Mouse (Mus musculus): ENCODE data around the gene Fam174b. TPM values are rescaled to one million over a fixed set of nuclear protein-coding genes. Genes with fewer than 3 reads are reported as not detected.

Fam174b gene
- polyA plus RNA-seq, 1 experiment from 2014 or later, result 26.6 TPM

DNA sequence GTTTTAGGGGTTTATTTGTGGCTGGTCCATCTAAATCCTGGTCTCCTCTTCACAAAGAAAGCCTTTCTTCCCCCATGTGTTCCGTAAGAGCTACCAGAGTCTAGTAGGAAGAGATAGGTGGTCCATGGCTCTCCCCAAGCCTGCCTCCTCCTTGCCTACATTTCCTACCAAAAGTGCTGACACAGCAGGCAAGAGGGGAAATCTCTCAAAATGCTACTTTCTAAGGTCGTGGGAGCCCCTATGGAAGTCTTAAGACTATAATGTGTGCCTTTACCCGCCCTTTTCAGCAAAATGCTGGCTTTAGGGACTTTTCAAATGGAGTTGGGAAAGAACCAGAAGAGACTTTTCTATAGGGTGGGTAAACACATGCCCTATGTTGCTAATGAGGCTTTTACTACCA, 37.7 kb downstream of the Fam174b start:
- Histone ChIP-seq H3K9me3 (no peaks in the 10 kb centered on the region), H3K9ac (replicated peaks) (no peak overlapping the region), H3K27ac (no peak overlapping the region), H3K4me1 (replicated peaks) (0 out of 2 replicates have a peak, but pooled peaks cover under 1% of the 10 kb centered on the region), H3K36me3 (peaks cover 2% of the 10 kb centered on the region; the same call in 1 of the 2 replicates), H3K27me3 (no peaks in the 10 kb centered on the region), H3K4me3 (replicated peaks) (no peak overlapping the region), H3K4me2 (no peak overlapping the region)
- WGBS, result 75% methylated on average over 3 of the region's 3 CpGs
- no peak for ATAC-seq (ENCODE audit: insufficient number of reproducible peaks, insufficient read depth, low FRiP score, low TSS enrichment, low read depth)

GRCm38 (mm10) chr7:73784736-73785428, 44.8 kb downstream of the Fam174b start:
- no peak for ATAC-seq (ENCODE audit: insufficient number of reproducible peaks, insufficient read depth, low FRiP score, low TSS enrichment, low read depth)
- H3K4me3 ChIP-seq (replicated peaks), result no peak overlapping the region
- H3K9me3 ChIP-seq, result no peaks in the 10 kb centered on the region
- H3K36me3 ChIP-seq, result no peaks in the 10 kb centered on the region
- no peak overlapping the region for H3K27ac ChIP-seq
- H3K9ac ChIP-seq (replicated peaks), result no peak overlapping the region
- no peaks in the 10 kb centered on the region for H3K4me1 ChIP-seq (replicated peaks)
- no peak overlapping the region for H3K4me2 ChIP-seq
- H3K27me3 ChIP-seq, result no peaks in the 10 kb centered on the region
- 78% methylated on average over 4 of the region's 4 CpGs for WGBS

DNA sequence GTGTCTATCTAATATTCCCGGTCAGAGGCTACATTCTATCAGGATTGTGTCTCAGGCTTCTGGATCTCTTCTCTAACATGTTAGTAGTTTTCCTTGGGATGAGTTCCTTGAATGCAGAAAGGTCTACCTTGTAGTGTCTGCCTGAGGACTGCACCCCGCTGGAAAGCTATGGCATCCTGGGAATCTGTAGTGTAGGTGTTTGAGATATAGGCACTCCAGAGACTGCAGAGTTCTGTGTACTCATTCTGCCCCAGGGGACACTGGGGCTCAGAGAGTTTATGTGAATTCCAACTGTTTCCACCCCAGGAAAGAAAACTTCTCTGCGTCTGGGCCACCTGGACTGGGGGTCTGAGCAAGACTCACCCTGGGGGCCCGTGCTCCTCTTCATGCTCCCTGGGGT, 45.7 kb downstream of the Fam174b start:
- Histone ChIP-seq H3K9ac (replicated peaks) (no peak overlapping the region), H3K4me2 (no peak overlapping the region), H3K27me3 (no peaks in the 10 kb centered on the region), H3K27ac (no peak overlapping the region), H3K4me1 (replicated peaks) (no peaks in the 10 kb centered on the region), H3K9me3 (no peaks in the 10 kb centered on the region), H3K36me3 (no peaks in the 10 kb centered on the region), H3K4me3 (replicated peaks) (no peak overlapping the region)
- WGBS, result 80% methylated on average over 4 of the region's 4 CpGs
- ATAC-seq (ENCODE audit: insufficient number of reproducible peaks, insufficient read depth, low FRiP score, low TSS enrichment, low read depth), result no peak

GRCm38 (mm10) chr7:73787513-73787912, 47.4 kb downstream of the Fam174b start:
- 88% methylated on average over 8 of the region's 8 CpGs for WGBS
- H3K9ac ChIP-seq (replicated peaks), result no peak overlapping the region

GRCm38 (mm10) chr7:73791096-73791495, 51.0 kb downstream of the Fam174b start:
- Histone ChIP-seq H3K4me1 (replicated peaks) (no peaks in the 10 kb centered on the region), H3K4me2 (no peak overlapping the region), H3K27ac (no peak overlapping the region), H3K9ac (replicated peaks) (no peak overlapping the region), H3K9me3 (no peaks in the 10 kb centered on the region), H3K36me3 (no peaks in the 10 kb centered on the region), H3K27me3 (0 out of 2 replicates have a peak, but pooled peaks cover 4% of the 10 kb centered on the region), H3K4me3 (replicated peaks) (no peak overlapping the region)
- WGBS, result 72% methylated on average over 8 of the region's 8 CpGs
- no peak for ATAC-seq (ENCODE audit: insufficient number of reproducible peaks, insufficient read depth, low FRiP score, low TSS enrichment, low read depth)

More at GRCm38 (mm10) chr7:73787513-73787912, 47.4 kb downstream of the Fam174b start:
- H3K27ac ChIP-seq, result no peak overlapping the region
- no peaks in the 10 kb centered on the region for H3K4me1 ChIP-seq (replicated peaks)
- ATAC-seq (ENCODE audit: insufficient number of reproducible peaks, insufficient read depth, low FRiP score, low TSS enrichment, low read depth), result no peak
- no peak overlapping the region for H3K4me2 ChIP-seq
- no peaks in the 10 kb centered on the region for H3K9me3 ChIP-seq
- no peaks in the 10 kb centered on the region for H3K36me3 ChIP-seq
- H3K4me3 ChIP-seq (replicated peaks), result no peak overlapping the region
- H3K27me3 ChIP-seq, result no peaks in the 10 kb centered on the region

GRCm38 (mm10) chr7:73792155-73792554, 52.1 kb downstream of the Fam174b start:
- Histone ChIP-seq H3K4me1 (replicated peaks) (no peaks in the 10 kb centered on the region), H3K4me2 (no peak overlapping the region), H3K4me3 (replicated peaks) (no peak overlapping the region), H3K9ac (replicated peaks) (no peak overlapping the region), H3K27ac (no peak overlapping the region), H3K27me3 (0 out of 2 replicates have a peak, but pooled peaks cover 4% of the 10 kb centered on the region), H3K36me3 (no peaks in the 10 kb centered on the region), H3K9me3 (no peaks in the 10 kb centered on the region)
- ATAC-seq (ENCODE audit: insufficient number of reproducible peaks, insufficient read depth, low FRiP score, low TSS enrichment, low read depth), result no peak
- WGBS, result 67% methylated on average over 4 of the region's 4 CpGs

- no peak for ATAC-seq (ENCODE audit: insufficient number of reproducible peaks, insufficient read depth, low FRiP score, low TSS enrichment, low read depth)
- no peak overlapping the region for H3K4me3 ChIP-seq (replicated peaks)
- H3K27ac ChIP-seq, result no peak overlapping the region
- H3K9ac ChIP-seq (replicated peaks), result no peak overlapping the region
- WGBS, result 84% methylated on average over 3 of the region's 3 CpGs
- no peaks in the 10 kb centered on the region for H3K9me3 ChIP-seq
- 0 out of 2 replicates have a peak, but pooled peaks cover 4% of the 10 kb centered on the region for H3K27me3 ChIP-seq
- H3K4me1 ChIP-seq (replicated peaks), result no peaks in the 10 kb centered on the region
- H3K36me3 ChIP-seq, result no peaks in the 10 kb centered on the region
- no peak overlapping the region for H3K4me2 ChIP-seq
Measured at GRCm38 (mm10) chr7:73792641-73793040, 52.5 kb downstream of the Fam174b start.

- Histone ChIP-seq H3K27ac (no peak overlapping the region), H3K27me3 (no peaks in the 10 kb centered on the region), H3K36me3 (no peaks in the 10 kb centered on the region), H3K4me3 (replicated peaks) (no peak overlapping the region), H3K9me3 (no peaks in the 10 kb centered on the region), H3K4me1 (replicated peaks) (peaks cover 7% of the 10 kb centered on the region; the same call in 1 of the 2 replicates), H3K9ac (replicated peaks) (no peak overlapping the region), H3K4me2 (no peak overlapping the region)
- no peak for ATAC-seq (ENCODE audit: insufficient number of reproducible peaks, insufficient read depth, low FRiP score, low TSS enrichment, low read depth)
- 65% methylated on average over 2 of the region's 2 CpGs for WGBS
Measured at GRCm38 (mm10) chr7:73809261-73809660, 69.2 kb downstream of the Fam174b start.

- no peak overlapping the region for H3K9ac ChIP-seq (replicated peaks)
- H3K27me3 ChIP-seq, result no peaks in the 10 kb centered on the region
- WGBS, result 75% methylated on average over 7 of the region's 7 CpGs
- ATAC-seq (ENCODE audit: insufficient number of reproducible peaks, insufficient read depth, low FRiP score, low TSS enrichment, low read depth), result no peak
- H3K27ac ChIP-seq, result no peak overlapping the region
- no peak overlapping the region for H3K4me2 ChIP-seq
- no peak overlapping the region for H3K4me3 ChIP-seq (replicated peaks)
- no peaks in the 10 kb centered on the region for H3K36me3 ChIP-seq
- H3K4me1 ChIP-seq (replicated peaks), result peaks cover 7% of the 10 kb centered on the region; the same call in 1 of the 2 replicates
- H3K9me3 ChIP-seq, result no peaks in the 10 kb centered on the region
Measured at GRCm38 (mm10) chr7:73811439-73811838, 71.3 kb downstream of the Fam174b start.

DNA sequence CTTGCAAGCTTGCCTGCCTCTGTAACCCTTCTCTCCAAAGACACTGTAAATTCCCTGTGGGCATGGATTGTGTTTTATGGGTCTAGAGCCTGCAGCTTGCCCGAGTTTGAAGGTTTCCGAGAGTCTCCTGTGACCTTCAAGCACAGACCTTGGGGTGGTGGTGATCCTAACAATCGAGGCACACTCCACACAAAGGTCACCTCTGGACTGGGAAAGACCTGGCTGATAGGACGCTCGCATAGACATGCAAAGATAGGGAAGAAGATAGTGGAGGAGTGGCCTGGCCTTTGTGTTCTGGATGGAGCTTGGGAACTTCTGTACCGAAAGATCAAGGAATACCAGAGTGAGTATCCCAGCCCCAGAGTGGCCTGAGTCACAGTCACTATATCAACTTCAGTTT, 72.1 kb downstream of the Fam174b start:
- Histone ChIP-seq H3K27ac (no peak overlapping the region), H3K9me3 (no peaks in the 10 kb centered on the region), H3K4me1 (replicated peaks) (peaks cover 7% of the 10 kb centered on the region; the same call in 1 of the 2 replicates), H3K9ac (replicated peaks) (no peak overlapping the region), H3K4me3 (replicated peaks) (no peak overlapping the region), H3K36me3 (no peaks in the 10 kb centered on the region), H3K4me2 (no peak overlapping the region), H3K27me3 (no peaks in the 10 kb centered on the region)
- 76% methylated on average over 6 of the region's 6 CpGs for WGBS
- no peak for ATAC-seq (ENCODE audit: insufficient number of reproducible peaks, insufficient read depth, low FRiP score, low TSS enrichment, low read depth)

DNA sequence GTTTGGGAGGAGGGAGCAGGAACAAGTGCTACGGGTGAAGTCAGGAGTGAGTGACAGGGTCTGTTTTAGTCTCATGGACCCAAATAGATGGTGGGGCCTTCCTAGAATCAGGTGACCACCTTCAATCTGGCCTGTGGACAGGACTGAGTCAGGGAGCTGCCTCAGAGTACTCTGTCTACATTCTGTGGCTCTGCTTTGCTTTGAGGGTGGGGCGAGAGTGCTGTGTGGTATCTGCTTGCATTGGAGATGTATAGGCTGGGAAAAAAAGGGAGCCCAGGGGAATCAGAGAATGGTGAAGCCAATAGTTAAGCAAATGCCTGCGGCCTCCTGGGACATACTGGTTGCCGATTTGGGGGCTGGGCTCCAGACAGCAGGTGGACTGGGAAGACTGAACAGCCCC, 73.8 kb downstream of the Fam174b start:
- WGBS, result 82% methylated on average over 4 of the region's 4 CpGs
- Histone ChIP-seq H3K4me2 (no peak overlapping the region), H3K4me3 (replicated peaks) (no peak overlapping the region), H3K27me3 (no peaks in the 10 kb centered on the region), H3K9ac (replicated peaks) (no peak overlapping the region), H3K4me1 (replicated peaks) (peaks cover 7% of the 10 kb centered on the region; the same call in 1 of the 2 replicates), H3K27ac (no peak overlapping the region), H3K36me3 (no peaks in the 10 kb centered on the region), H3K9me3 (no peaks in the 10 kb centered on the region)
- ATAC-seq (ENCODE audit: insufficient number of reproducible peaks, insufficient read depth, low FRiP score, low TSS enrichment, low read depth), result no peak

DNA sequence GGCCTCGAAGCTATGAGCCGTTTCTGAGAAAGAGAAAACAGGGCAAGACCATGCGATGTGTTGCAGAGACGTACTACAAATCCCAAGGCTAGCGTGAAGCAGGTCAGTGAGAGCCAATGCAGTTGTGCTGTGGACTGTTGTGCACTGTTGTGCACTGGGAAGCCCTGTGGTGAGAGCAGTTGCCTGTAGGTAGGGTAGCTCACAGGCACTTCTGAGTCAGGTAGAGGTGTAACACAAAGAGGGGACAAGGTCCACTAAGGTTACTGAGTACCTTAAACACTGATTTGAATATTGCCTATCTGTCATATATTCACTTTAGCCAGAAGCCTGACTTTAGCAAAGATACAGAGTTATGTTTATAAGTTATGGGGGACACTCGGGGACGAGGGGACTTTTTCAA, 74.4 kb downstream of the Fam174b start:
- Histone ChIP-seq H3K9me3 (no peaks in the 10 kb centered on the region), H3K4me2 (no peak overlapping the region), H3K4me3 (replicated peaks) (no peak overlapping the region), H3K27me3 (no peaks in the 10 kb centered on the region), H3K27ac (no peak overlapping the region), H3K36me3 (no peaks in the 10 kb centered on the region), H3K9ac (replicated peaks) (no peak overlapping the region), H3K4me1 (replicated peaks) (peaks cover 7% of the 10 kb centered on the region; the same call in 1 of the 2 replicates)
- 89% methylated on average over 7 of the region's 7 CpGs for WGBS
- ATAC-seq (ENCODE audit: insufficient number of reproducible peaks, insufficient read depth, low FRiP score, low TSS enrichment, low read depth), result no peak
